Mouse (Mus musculus) mouse trophoblast stem cell (cell line): ENCODE results near the gene Adamtsl2.

ENCODE experiments used
- in situ Hi-C, 2 experiments: fragments of 300-500 bp; cut with MseI, MboI; formaldehyde crosslinking; loops; 2 replicates in 1 of 2; 3 replicates in 1 of 2; pipeline ENCODE4 v1.15.1; 2025

Adamtsl2 gene

GRCm38 (mm10) chr2:27079152-27079584 is at the start of gene Adamtsl2:
TSS of gene Adamtsl2 (plus strand) at chr2:27079379.
- in situ Hi-C loops, result loop anchor here in 1 of 2 experiments (10.0 kb wide), 1 partner anchor 156 kb away; no protein-coding TSS in a partner anchor

- in situ Hi-C loops, result loop anchor here in 1 of 2 experiments (5.0 kb wide), 1 partner anchor 105 kb away; no protein-coding TSS in a partner anchor
Observed at GRCm38 (mm10) chr2:27032361-27032760, 46.8 kb upstream of the Adamtsl2 start.

GRCm38 (mm10) chr2:27036003-27036402 is 43.2 kb upstream of the Adamtsl2 start:
- in situ Hi-C loops, result no loop called here

GRCm38 (mm10) chr2:27037008-27037407 is 42.2 kb upstream of the Adamtsl2 start:
- in situ Hi-C loops, result no loop called here

GRCm38 (mm10) chr2:27038596-27038995 is 40.6 kb upstream of the Adamtsl2 start:
- in situ Hi-C loops, result no loop called here

- in situ Hi-C loops, result no loop called here
Observed at GRCm38 (mm10) chr2:27039286-27039685, 39.9 kb upstream of the Adamtsl2 start.

- in situ Hi-C loops, result loop anchor here in 1 of 2 experiments (10.0 kb wide), 1 partner anchor 193 kb away; no protein-coding TSS in a partner anchor
Observed at GRCm38 (mm10) chr2:27042131-27042844, 36.9 kb upstream of the Adamtsl2 start.

- in situ Hi-C loops, result loop anchor here in 1 of 2 experiments (10.0 kb wide), 1 partner anchor 191 kb away; no protein-coding TSS in a partner anchor
Observed at GRCm38 (mm10) chr2:27043461-27043860, 35.7 kb upstream of the Adamtsl2 start.

- in situ Hi-C loops, result loop anchor here in 1 of 2 experiments (10.0 kb wide), 1 partner anchor 191 kb away; no protein-coding TSS in a partner anchor
Observed at GRCm38 (mm10) chr2:27044166-27044565, 35.0 kb upstream of the Adamtsl2 start.

- in situ Hi-C loops, result loop anchor here (5.0 to 10.0 kb wide), 2 partner anchors 190 to 193 kb away; no protein-coding TSS in a partner anchor
Observed at GRCm38 (mm10) chr2:27044641-27045040, 34.5 kb upstream of the Adamtsl2 start.

GRCm38 (mm10) chr2:27045979-27046770 is 33.0 kb upstream of the Adamtsl2 start:
- in situ Hi-C loops, result loop anchor here (5.0 to 10.0 kb wide), 2 partner anchors 189 to 191 kb away; no protein-coding TSS in a partner anchor

GRCm38 (mm10) chr2:27049408-27049807 is 29.8 kb upstream of the Adamtsl2 start:
- in situ Hi-C loops, result loop anchor here (5.0 to 10.0 kb wide), 2 partner anchors 185 to 188 kb away; no protein-coding TSS in a partner anchor

- in situ Hi-C loops, result no loop called here
Observed at GRCm38 (mm10) chr2:27058251-27058650, 20.9 kb upstream of the Adamtsl2 start.

GRCm38 (mm10) chr2:27058751-27059150 is 20.4 kb upstream of the Adamtsl2 start:
- in situ Hi-C loops, result no loop called here

- in situ Hi-C loops, result no loop called here
Observed at GRCm38 (mm10) chr2:27059187-27059586, 20.0 kb upstream of the Adamtsl2 start.

- in situ Hi-C loops, result no loop called here
Observed at GRCm38 (mm10) chr2:27067124-27067523, 12.1 kb upstream of the Adamtsl2 start.

- in situ Hi-C loops, result no loop called here
Observed at GRCm38 (mm10) chr2:27067996-27068395, 11.2 kb upstream of the Adamtsl2 start.

GRCm38 (mm10) chr2:27069646-27070045 is 9.5 kb upstream of the Adamtsl2 start:
- in situ Hi-C loops, result loop anchor here in 1 of 2 experiments (10.0 kb wide), 1 partner anchor 165 kb away; no protein-coding TSS in a partner anchor

GRCm38 (mm10) chr2:27070247-27070813 is 8.8 kb upstream of the Adamtsl2 start:
- in situ Hi-C loops, result loop anchor here in 1 of 2 experiments (10.0 kb wide), 1 partner anchor 164 kb away; no protein-coding TSS in a partner anchor

- in situ Hi-C loops, result loop anchor here in 1 of 2 experiments (10.0 kb wide), 1 partner anchor 164 kb away; no protein-coding TSS in a partner anchor
Observed at GRCm38 (mm10) chr2:27071137-27071536, 8.0 kb upstream of the Adamtsl2 start.

- in situ Hi-C loops, result loop anchor here in 1 of 2 experiments (10.0 kb wide), 1 partner anchor 163 kb away; no protein-coding TSS in a partner anchor
Observed at GRCm38 (mm10) chr2:27071978-27072377, 7.2 kb upstream of the Adamtsl2 start, which contains the start of gene Mymk. TSS of gene Mymk (minus strand) at chr2:27072179.
